Mouse (Mus musculus) bone marrow macrophage, adult 2 months (primary cell): ENCODE data around the gene Srd5a3.

Source experiments
- CTCF ChIP-seq: IDR thresholded peaks from 2 replicates; pipeline ENCODE4 v1.5.1; 2012; ENCODE audit warnings: low read depth, mild to moderate bottlenecking, low read length, moderate library complexity
- POLR2A ChIP-seq: IDR thresholded peaks from 2 replicates; pipeline ENCODE4 v1.6.1; 2012; ENCODE audit warnings: mild to moderate bottlenecking, low read depth, low read length, borderline replicate concordance

GRCm38 (mm10) chr5:76139808-76140729 is at the start of gene Srd5a3:
- TF ChIP-seq POLR2A (0 out of 2 replicates have a peak, but pooled peaks have one; percentile 17), CTCF (no peak; the same call in 1 of the 2 replicates)
